Mouse (Mus musculus): Measurements from ENCODE around the gene D10Wsu102e. TPM values are rescaled to one million over a fixed set of nuclear protein-coding genes. Genes with fewer than 3 reads are reported as not detected.
A peak's percentile ranks its signal among the peaks of the same experiment; 100 is the strongest.
"Not testable (repeated sequence)": the region's sequence is repeated elsewhere in the genome, so short reads cannot be mapped to it uniquely, and the experiment has no call there.

D10Wsu102e gene
- polyA plus RNA-seq, 1 experiment from 2014 or later, result 0.30 TPM

DNA sequence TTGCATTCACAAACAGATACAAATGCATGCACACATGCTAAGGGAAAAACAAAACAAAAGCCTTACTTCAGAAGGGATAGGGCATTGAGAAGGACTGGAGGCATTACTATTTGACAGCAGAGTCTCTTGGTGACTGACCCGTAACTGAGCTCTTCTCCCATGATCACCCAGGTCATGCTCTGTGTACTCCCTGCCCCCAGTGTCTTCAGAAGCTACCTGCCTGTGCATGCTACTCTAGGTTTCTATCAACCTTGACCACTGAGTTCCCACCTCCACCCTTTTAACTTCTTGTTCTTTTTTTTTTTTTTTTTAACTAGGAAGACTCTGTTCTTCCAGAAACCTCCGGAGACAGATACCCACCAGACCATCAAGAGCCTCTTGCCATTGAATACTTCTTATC, 9.3 kb upstream of the D10Wsu102e start:
- H3K9ac ChIP-seq, result no peak overlapping the region
- H3K4me2 ChIP-seq, result no peak overlapping the region
- H3K4me1 ChIP-seq (replicated peaks), result peaks cover 12% of the 10 kb centered on the region
- 0 out of 2 replicates have a peak, but pooled peaks cover 2% of the 10 kb centered on the region for H3K27me3 ChIP-seq
- no peak overlapping the region for H3K4me3 ChIP-seq
- H3K9me3 ChIP-seq (replicated peaks), result no peaks in the 10 kb centered on the region
- H3K27ac ChIP-seq, result no peak overlapping the region
- no peaks in the 10 kb centered on the region for H3K36me3 ChIP-seq
- no peak for ATAC-seq (replicated peaks; ENCODE audit: insufficient number of reproducible peaks, insufficient read depth, low FRiP score, low read depth)
- WGBS, result 87% methylated on average over 2 of the region's 2 CpGs

DNA sequence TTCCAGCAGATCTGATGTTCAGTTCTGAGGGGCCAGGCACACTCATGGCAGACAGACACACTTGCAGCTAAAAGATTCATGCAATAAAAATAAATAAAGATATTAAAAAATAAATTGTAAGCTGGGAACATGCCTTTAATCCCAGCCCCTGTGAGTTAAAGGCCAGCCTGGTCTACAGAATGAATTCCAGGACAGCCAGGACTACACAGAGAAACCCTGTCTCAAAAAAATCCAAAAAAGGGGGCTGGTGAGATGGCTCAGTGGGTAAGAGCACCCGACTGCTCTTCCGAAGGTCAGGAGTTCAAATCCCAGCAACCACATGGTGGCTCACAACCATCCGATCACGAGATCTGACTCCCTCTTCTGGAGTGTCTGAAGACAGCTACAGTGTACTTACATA, 8.2 kb upstream of the D10Wsu102e start:
- H3K4me2 ChIP-seq; H3K9me3 ChIP-seq (replicated peaks); ATAC-seq (replicated peaks; ENCODE audit: insufficient number of reproducible peaks, insufficient read depth, low FRiP score, low read depth); H3K36me3 ChIP-seq; H3K27ac ChIP-seq; H3K9ac ChIP-seq; H3K27me3 ChIP-seq; H3K4me3 ChIP-seq: not testable (repeated sequence)
- H3K4me1 ChIP-seq (replicated peaks), result peaks cover 12% of the 10 kb centered on the region
- 83% methylated on average over 4 of the region's 4 CpGs for WGBS

DNA sequence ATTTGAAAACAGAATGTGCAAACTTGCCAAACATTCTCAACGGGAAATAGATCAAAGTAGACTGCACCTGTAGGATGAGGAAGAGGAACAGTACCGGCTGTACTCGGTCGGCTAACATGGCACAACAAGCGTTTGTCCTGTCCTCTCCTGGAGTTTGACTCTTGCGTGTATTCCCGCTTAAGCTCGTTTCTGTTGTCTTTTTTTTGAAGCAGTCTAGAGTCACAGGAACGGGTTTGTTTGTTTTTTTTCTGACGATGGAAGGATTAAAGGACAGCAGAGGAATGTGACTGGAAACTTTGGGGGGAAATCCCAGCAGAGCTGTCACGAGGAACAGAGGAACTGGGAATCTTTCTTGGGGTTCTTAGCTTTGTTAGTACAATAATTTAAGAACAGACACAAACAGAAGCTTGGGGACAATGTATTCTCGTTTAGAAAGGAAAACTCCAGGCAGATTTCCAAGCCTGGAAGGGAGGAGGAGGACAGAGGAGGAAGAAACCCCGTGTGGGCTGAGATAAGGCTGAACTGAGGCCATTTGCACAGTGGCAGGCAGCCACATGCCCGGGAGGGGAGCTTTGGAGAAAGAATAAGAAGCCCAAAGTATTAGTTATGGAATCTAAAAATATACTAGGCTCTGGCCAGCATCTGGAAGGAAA, 6.2 kb upstream of the D10Wsu102e start:
- peak; percentile 73 for ATAC-seq (replicated peaks; ENCODE audit: insufficient number of reproducible peaks, insufficient read depth, low FRiP score, low read depth)
- no peaks in the 10 kb centered on the region for H3K9me3 ChIP-seq (replicated peaks)
- WGBS, result 27% methylated on average over 14 of the region's 14 CpGs
- no peak overlapping the region for H3K9ac ChIP-seq
- H3K27me3 ChIP-seq, result no peaks in the 10 kb centered on the region
- H3K4me2 ChIP-seq, result peak overlapping the region; percentile 44
- no peaks in the 10 kb centered on the region for H3K36me3 ChIP-seq
- H3K4me1 ChIP-seq (replicated peaks), result peaks cover 12% of the 10 kb centered on the region
- peak overlapping the region; percentile 70 for H3K27ac ChIP-seq
- no peak overlapping the region for H3K4me3 ChIP-seq

DNA sequence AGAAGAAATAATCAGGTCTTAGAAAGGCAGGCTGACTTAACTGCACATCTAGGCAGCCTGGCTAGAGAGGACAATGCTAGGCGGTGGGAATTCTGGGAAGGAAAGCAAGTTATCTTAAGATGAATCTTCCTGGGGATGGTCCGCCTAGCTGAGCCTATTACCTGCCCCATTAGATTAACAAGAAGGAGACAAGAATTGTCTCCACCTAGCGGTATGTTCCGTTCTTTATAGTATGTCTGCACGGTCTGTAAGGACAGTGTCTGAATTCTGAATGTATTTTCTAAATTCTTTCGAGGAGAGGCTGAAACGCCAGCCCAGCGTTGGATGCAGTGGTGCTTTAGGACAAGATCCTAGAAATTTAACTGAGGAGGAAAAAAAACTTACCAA, 5.7 kb upstream of the D10Wsu102e start:
- Histone ChIP-seq H3K36me3 (no peaks in the 10 kb centered on the region), H3K9me3 (replicated peaks) (no peaks in the 10 kb centered on the region), H3K27me3 (no peaks in the 10 kb centered on the region), H3K9ac (no peak overlapping the region), H3K4me2 (peak overlapping the region; percentile 44), H3K4me3 (no peak overlapping the region), H3K27ac (peak overlapping the region; percentile 70), H3K4me1 (replicated peaks) (peaks cover 12% of the 10 kb centered on the region)
- 48% methylated on average over 8 of the region's 8 CpGs for WGBS
- no peak for ATAC-seq (replicated peaks; ENCODE audit: insufficient number of reproducible peaks, insufficient read depth, low FRiP score, low read depth)

DNA sequence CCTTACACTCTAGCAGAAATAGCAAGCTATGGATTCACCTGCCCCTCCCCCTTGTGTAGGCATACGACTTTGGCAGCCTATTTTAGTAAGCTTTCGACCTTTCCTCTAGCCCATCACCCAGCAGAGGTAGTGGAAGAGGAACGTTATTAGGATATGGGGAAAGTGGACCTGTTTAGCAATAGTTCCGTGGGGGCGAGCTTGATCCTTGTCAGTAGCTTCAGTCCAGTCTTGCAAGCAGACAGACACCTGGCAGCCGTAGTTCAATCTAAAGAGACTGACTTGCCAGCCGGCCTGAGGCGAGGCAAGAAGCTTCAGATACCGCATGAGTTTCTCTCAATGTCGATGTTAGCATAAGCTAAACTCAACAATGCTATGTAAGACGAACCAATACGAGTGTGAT, 3.6 kb upstream of the D10Wsu102e start:
- Histone ChIP-seq H3K9me3 (replicated peaks) (no peaks in the 10 kb centered on the region), H3K4me1 (replicated peaks) (peaks cover 22% of the 10 kb centered on the region), H3K27ac (no peak overlapping the region), H3K4me3 (no peak overlapping the region), H3K36me3 (no peaks in the 10 kb centered on the region), H3K4me2 (no peak overlapping the region), H3K27me3 (no peaks in the 10 kb centered on the region), H3K9ac (no peak overlapping the region)
- 72% methylated on average over 12 of the region's 12 CpGs for whole genome bisulfite sequencing
- no peak for ATAC-seq (replicated peaks; ENCODE audit: insufficient number of reproducible peaks, insufficient read depth, low FRiP score, low read depth)

DNA sequence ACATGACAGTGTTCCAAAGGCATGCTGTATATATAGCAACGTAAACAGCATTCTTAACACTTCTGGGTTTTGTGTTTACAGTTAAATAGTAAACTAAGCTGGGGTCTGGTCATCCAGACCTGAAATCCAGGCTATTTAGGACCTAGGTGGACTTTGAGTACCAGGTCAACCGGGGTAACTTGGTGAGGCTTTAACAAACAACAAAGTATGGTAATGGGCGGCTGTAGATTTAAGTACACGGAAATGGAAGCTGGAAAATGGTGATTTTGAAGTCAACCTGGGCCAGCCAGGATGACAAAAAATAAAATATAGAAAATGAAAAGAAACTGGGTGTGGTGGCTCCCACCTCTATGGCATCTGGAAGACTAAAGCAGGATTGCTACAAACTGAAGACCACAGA, 570 bp upstream of the D10Wsu102e start:
- no peak for ATAC-seq (replicated peaks; ENCODE audit: insufficient number of reproducible peaks, insufficient read depth, low FRiP score, low read depth)
- no peaks in the 10 kb centered on the region for H3K9me3 ChIP-seq (replicated peaks)
- H3K27me3 ChIP-seq, result no peaks in the 10 kb centered on the region
- peaks cover 19% of the 10 kb centered on the region for H3K4me1 ChIP-seq (replicated peaks)
- peak overlapping the region; percentile 69 for H3K4me3 ChIP-seq
- whole genome bisulfite sequencing, result 90% methylated on average over 4 of the region's 4 CpGs
- peak overlapping the region; percentile 61 for H3K27ac ChIP-seq
- peak overlapping the region; percentile 82 for H3K4me2 ChIP-seq
- H3K36me3 ChIP-seq, result peaks cover 9% of the 10 kb centered on the region
- peak overlapping the region; percentile 9; the same call in 1 of the 2 replicates for H3K9ac ChIP-seq

DNA sequence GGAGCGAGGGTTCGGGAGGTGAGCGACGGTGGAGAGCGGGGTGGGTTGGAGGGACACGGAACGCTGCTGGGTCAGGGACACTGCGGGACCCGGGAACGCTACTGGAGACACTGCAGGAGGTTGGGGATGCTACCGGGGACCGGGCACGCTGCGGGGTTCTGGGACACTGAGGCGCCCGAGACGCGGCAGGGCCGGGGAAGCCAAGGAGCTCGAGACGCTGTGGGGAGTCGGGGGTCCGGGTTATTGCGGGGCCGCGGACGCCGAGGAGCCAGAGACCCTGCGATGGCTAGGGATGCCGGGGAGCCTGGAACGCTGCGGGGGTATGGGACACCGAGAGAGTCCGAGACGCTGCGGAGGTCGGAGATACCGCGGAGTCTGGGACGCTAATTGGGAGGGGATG, 335 bp downstream of the D10Wsu102e start:
- no peaks in the 10 kb centered on the region for H3K27me3 ChIP-seq
- H3K27ac ChIP-seq, result peak overlapping the region; percentile 57
- ATAC-seq (replicated peaks; ENCODE audit: insufficient number of reproducible peaks, insufficient read depth, low FRiP score, low read depth), result peak; percentile 60; the same call in 1 of the 2 replicates
- WGBS, result under 1% methylated on average over 40 of the region's 40 CpGs
- H3K4me2 ChIP-seq, result peak overlapping the region; percentile 82
- peaks cover 16% of the 10 kb centered on the region for H3K36me3 ChIP-seq
- H3K4me3 ChIP-seq, result peak overlapping the region; percentile 69
- H3K9ac ChIP-seq, result peak overlapping the region; percentile 72
- peaks cover 17% of the 10 kb centered on the region for H3K4me1 ChIP-seq (replicated peaks)
- H3K9me3 ChIP-seq (replicated peaks), result no peaks in the 10 kb centered on the region

DNA sequence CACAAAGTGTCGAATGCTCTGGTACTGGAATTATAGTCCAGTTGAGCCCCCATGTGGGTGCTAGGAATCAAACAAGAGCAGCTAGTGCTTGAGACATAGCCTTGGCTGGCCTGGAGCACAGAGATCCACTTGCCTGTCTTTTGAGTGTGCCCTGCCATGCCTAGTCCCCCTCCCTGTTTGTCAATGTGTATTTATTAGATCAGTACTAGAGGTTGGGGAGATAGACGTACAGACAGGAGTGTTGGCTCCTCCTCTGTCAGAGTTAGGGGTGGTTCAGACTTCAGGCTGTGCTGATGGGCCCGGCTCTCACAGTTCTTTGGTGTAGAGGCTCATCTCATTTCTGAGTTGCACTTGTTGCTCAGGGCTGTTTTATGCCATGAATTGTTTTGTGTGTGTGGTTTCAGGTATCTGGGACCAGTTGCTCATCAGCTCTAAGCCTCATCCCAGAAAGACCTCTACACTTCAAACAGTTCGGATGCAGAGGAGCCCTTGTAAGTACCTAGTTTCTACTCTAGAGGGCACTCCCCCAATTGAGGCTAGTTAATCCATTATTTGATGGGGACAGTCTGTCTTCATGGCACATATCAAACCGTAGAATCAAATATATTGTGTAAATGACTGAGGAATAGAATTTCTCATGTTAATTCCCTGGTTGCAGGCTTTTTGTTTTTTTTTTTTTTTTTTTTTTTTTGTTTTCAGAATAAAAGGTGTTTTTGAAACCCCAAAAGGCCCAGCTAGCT, 1.8 kb downstream of the D10Wsu102e start:
- WGBS, result 57% methylated on average over 5 of the region's 5 CpGs
- peaks cover 17% of the 10 kb centered on the region for H3K4me1 ChIP-seq (replicated peaks)
- no peaks in the 10 kb centered on the region for H3K9me3 ChIP-seq (replicated peaks)
- H3K27ac ChIP-seq, result no peak overlapping the region
- H3K9ac ChIP-seq, result no peak overlapping the region
- peak overlapping the region; percentile 69; the same call in 1 of the 2 replicates for H3K4me3 ChIP-seq
- no peak for ATAC-seq (replicated peaks; ENCODE audit: insufficient number of reproducible peaks, insufficient read depth, low FRiP score, low read depth)
- no peaks in the 10 kb centered on the region for H3K27me3 ChIP-seq
- H3K36me3 ChIP-seq, result peaks cover 31% of the 10 kb centered on the region
- H3K4me2 ChIP-seq, result no peak overlapping the region

DNA sequence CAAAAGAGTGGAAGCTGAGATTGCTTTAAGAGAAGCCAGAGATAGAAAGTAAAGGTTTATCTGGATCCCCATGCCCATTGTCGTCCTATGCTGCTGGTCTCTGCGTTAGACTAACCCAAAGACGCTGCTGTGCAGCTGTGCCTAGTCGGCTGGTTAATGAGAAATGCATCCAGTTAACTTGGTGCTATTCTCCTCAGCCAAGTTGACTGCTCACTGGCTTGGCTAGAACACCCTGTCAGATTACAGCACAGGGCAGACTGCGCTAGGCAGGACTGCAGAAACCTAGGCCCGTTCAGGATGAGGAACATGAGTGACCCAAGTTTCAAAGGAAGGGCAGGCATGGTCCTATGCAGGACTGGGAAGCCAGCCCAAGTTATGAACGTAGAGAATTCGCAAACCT, 3.4 kb downstream of the D10Wsu102e start:
- H3K27me3 ChIP-seq, result no peaks in the 10 kb centered on the region
- no peak overlapping the region for H3K27ac ChIP-seq
- no peak for ATAC-seq (replicated peaks; ENCODE audit: insufficient number of reproducible peaks, insufficient read depth, low FRiP score, low read depth)
- no peak overlapping the region for H3K9ac ChIP-seq
- no peak overlapping the region for H3K4me3 ChIP-seq
- H3K4me1 ChIP-seq (replicated peaks), result peaks cover 17% of the 10 kb centered on the region
- H3K36me3 ChIP-seq, result peaks cover 42% of the 10 kb centered on the region
- H3K4me2 ChIP-seq, result no peak overlapping the region
- H3K9me3 ChIP-seq (replicated peaks), result no peaks in the 10 kb centered on the region
- 88% methylated on average over 8 of the region's 8 CpGs for WGBS

DNA sequence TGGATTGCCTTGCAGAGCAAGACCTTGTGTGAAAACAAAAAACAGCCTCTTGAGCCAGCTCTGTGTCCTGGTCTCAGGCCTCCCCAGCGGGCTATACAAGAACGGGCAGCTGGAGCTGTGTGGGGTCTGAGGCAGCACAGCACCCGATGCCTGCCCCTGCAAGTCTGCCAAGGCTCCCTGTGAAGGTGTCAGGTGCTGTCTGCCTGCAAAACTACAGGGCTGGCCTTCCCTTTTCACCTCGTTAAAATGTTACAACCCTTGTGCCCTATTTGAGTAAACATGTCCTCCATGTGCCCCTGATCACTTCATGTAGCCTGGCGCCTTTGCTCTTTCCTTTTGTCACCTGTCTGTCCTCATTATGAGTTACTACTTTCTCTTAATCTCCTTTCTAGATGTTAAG, 8.9 kb downstream of the D10Wsu102e start:
- H3K9ac ChIP-seq, result no peak overlapping the region
- no peaks in the 10 kb centered on the region for H3K27me3 ChIP-seq
- no peak for ATAC-seq (replicated peaks; ENCODE audit: insufficient number of reproducible peaks, insufficient read depth, low FRiP score, low read depth)
- H3K9me3 ChIP-seq (replicated peaks), result no peaks in the 10 kb centered on the region
- no peak overlapping the region for H3K27ac ChIP-seq
- WGBS, result 77% methylated on average over 5 of the region's 5 CpGs
- no peak overlapping the region for H3K4me2 ChIP-seq
- no peak overlapping the region for H3K4me3 ChIP-seq
- H3K36me3 ChIP-seq, result peaks cover 50% of the 10 kb centered on the region
- no peaks in the 10 kb centered on the region for H3K4me1 ChIP-seq (replicated peaks)

DNA sequence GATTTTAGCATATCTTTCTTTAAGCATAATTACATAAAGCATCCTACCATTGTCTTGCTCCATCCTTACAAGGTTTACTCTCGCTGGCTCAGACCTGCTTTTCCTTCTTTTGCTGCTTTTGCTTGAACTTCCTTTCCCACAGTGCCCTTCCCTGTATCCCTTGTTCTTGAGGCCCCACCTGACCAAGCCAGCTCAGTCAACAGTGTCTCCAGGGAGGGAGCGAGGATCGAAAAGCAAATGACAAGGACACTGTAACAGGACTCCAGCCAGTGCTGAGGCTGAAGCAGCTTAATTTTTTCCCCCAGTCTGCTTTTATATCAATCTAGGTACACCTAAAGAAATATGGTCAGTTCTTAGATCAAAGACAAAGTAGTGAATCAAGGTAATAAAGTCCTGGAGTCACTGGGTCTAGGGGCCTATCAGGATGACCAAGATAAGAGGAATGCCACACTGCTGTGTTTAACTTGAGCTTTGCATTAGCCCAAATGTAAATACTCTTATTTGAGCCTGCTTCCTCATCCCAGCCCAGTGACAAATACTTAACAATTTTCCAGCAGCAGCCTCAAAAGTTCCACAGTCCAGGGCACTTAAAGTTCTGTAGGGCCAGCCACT, 14.1 kb downstream of the D10Wsu102e start:
- 79% methylated on average over 3 of the region's 3 CpGs for WGBS
- Histone ChIP-seq H3K4me3 (no peak overlapping the region), H3K4me1 (replicated peaks) (peaks cover 21% of the 10 kb centered on the region), H3K9ac (no peak overlapping the region), H3K27ac (no peak overlapping the region), H3K27me3 (no peaks in the 10 kb centered on the region), H3K36me3 (peaks cover 14% of the 10 kb centered on the region; the same call in 1 of the 2 replicates), H3K4me2 (no peak overlapping the region), H3K9me3 (replicated peaks) (no peaks in the 10 kb centered on the region)
- no peak for ATAC-seq (replicated peaks; ENCODE audit: insufficient number of reproducible peaks, insufficient read depth, low FRiP score, low read depth)

Data from heart, embryonic 15.5 days (tissue).